Mouse (Mus musculus): Measurements from ENCODE around the gene Cox14.
"Not testable (repeated sequence)": the region's sequence is repeated elsewhere in the genome, so short reads cannot be mapped to it uniquely, and the experiment has no call there.

Gene Cox14

DNA sequence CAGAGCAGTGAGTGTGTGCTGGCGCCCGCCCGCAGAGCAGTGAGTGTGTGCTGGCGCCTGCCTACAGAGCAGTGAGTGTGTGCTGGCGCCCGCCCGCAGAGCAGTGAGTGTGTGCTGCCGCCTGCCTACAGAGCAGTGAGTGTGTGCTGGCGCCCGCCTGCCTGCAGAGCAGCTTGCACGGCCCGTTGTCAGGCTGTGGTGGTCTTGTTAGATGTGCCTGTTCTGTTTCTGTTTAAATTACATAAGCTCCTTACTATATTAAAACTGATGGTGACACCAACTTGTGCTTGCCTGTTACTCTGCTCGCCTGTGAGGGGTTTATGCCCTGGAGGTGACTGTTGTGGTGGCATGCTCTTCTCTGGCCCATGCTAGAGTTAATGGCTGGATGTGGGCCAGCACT, 17.2 kb upstream of the Cox14 start:
- DNase-seq: no peak

DNA sequence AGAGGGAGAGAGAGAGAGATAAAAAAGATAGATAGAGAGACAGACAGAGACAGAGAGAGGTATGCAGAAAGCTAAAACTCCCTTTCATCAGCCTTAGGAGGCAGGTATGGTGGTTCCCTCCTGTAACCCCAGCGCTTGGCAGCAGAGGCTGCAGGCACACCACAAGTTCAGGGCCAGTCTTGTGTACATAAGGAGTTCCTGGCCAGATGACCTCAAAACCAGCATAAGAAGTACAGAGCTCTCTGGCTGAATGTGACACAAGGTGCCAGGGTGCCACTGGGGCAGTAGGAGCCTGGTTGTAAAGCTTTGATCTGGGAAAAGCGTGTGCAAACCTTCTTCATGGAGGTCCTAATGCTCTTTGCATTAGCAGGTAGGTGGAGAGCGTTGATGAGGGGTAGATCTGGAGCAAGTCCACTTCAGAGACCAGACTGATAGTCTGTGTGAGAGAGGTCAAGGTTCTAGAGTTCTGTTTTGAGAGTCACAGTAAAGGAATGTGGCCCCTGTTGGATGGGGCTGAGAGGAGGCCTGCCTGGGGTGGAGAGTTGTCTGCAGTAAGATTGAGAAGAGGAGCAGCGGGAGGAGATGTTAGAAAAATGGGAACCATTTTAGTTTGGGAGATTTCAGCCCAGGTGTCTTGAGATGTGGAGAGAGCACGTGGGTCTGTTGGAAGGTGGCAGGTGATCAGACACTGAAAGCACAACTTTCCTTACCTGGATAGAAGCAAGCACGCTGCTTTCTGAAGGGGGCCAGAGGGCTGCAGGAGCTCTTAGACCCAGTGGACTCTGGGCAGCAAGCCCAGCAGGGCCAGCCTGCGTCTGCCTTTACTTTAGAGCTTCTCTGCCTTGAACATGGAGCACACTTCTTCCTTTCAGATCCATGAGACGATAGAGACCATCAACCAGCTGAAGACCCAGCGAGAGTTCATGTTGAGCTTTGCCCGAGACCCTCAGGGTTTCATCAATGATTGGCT, 14.9 kb upstream of the Cox14 start:
- DNase-seq: no peak

DNA sequence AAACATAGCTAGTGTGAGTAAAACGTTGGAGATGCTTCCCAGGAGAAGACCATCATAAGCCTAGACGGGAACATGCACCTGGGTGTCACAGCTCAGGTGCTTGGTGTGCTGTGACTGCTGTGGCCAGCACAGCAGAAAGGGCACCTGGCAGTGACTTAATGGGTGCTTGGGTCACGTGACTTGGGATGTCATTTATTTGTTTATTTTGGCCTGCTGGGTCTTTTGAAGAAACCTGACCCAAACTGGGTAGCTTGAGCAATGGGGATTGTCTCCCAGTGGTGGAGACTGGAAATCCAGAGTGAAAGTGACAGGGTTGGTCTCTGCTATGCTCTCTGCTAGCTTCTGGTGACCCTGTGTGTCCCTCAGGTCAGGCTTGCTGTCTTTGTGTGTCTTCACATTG, 13.9 kb upstream of the Cox14 start:
- DNase-seq: no peak

DNA sequence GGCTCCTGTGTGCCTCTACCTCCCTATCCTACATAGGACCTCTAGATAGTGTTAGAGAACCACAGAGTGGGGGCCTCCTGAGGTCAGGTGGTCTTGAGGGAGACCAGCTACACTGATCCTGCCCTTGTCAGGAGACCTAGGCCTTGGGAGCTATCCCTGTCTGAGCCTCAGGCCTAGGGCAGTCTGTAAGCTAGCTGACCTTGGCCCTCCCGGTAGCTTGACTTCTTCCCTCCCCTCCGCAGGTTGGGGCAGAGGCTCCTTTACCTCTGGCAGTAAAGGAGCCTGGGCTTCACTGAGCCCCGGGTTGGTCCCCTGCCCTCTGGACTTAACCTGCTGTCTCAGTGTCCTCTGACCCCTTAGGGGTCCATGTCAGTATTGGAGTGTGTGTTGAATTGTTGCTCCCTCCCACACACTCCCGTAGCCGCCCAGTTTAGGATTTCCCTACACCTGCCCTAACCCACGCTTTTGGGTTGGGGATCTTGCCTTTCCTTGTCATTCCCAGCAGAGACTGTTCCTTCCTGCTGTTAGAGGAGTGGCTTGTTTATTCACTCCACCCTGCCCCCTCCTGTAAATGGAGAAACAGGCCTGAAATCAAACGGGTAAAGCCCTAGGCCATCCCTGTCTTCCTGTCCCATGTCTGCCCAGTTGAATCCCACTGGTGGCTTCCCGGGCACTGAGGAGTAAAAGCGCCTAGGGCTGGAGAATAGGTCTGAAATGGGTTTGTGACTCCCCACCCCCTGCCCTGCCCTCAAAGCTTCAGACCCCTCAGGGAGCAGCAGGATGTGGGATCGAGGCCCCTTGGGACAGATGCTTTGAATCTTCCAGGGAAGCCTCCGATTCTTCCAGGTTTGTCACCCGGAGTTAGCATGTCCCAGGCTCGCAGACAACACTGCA, 12.5 kb upstream of the Cox14 start:
- DNase-seq: peak in 1 of 2 experiments; percentile 36

DNA sequence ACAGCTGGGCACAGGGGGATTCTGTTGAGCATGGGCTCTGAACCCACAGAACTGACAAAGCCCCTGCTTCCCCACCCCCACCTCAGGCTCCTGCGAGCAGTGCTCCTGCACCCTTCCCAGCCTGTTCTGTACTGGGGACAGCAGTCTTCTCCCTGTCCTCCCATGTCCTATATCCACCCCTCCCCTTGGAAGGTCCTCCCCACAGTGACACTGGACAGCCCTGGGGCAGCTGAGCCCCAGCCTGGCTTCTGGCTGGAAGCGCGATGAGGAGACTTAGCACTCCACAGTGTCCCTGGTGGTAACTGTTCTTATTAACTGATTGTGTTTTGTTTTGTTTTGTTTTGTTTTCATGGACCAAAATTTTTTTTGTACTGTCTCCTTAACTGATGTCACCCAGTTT, 11.8 kb upstream of the Cox14 start:
- no peak for DNase-seq

DNA sequence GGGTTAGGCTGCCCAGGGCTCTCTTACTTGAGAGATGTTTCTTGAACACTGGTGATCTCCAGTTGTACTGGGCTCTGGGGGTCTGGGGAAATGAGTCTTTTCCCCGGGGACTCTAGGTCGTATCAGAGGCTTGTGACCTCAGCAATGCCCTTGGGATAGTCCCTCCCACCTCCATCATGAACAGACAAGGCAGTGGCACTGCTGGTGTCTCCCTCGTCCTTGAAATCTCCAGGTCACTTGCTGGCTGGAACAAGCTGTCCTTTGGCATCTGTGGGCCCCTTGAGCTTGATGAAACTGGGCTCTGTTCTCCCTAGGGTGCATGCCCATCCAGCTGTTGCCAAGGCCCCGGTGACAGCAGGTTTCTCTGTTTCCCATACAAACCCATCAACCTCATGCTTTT, 11.2 kb upstream of the Cox14 start:
- no peak for DNase-seq

DNA sequence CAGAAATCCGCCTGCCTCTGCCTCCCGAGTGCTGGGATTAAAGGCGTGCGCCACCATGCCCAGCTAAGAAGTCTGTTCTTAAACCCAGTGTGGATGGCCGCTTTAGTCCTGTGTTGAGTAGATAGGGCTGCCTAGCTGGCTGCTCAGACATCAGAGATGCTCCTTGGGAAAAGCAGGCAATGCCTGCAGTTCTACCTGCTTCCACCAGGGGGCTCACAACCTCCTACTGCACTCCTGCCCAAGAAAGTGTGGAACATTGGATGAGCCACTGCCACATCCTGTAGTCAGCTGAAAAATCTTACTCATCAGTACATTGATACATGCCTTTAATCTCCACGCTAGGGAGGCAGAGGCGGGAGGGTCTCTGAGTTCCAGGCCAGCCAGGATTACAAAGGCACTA, 10.6 kb upstream of the Cox14 start:
- peak; percentile 82 to 87 for DNase-seq

DNA sequence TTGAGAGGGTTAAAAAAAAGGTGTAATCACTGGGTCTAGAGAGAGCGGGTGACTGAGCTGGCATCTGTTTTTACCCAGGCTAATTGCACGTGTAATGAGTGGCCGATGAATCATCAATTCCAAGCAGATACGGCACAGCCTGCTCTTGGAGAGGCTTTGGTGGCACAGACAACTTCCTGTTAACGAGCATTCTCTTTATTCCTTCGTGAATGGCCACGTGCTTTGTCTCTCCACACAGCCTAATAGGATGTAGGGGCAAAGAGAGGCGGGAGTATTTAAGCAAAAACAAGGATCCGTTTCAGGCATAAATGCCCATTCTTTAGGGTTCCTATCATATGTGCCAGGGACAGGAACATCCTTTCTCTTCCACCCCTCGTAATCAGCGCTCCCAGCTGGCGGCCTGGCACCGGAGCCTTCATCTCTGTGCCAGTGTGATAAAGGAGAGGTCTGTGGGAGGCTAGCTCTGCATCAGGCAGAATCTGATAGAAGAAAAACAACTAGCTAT, 10.0 kb upstream of the Cox14 start:
- no peak for DNase-seq

DNA sequence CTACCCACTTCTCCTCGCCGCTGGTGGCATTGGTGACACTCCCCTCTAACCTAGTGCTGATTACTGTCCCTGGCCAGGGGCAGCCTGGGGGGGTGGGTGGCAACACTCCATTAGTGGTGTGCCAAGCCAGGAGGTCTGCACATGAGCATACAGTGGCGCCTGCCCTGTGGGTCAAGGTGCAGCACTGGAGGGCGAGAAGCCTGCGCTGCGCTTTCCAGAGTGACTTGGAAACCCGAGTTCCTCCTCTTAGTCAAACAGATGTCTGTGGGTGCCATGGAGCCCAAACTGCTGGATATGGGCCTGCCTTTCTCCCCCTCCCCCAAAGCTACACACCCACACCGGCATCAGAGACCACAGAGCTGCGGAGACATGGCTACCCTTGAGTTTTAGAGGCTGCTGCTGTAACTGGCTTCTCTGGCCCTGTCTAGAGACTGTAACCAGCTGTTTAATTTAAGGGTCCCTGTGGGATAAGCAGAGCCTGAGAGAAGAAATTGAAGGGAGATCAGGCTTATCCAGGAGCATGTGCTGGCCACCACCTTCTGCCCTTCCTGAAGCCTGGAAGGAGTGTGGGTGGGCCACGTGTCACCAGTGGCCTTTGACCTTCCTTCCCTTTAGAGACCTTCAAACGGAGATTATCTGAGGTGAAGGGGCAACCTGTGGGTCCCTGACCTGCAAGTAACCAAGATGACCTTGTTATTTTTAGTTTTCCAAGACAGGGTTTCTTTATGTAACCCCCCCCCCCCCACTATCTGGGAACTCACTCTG, 9.3 kb upstream of the Cox14 start:
- peak; percentile 51 to 72 for DNase-seq

DNA sequence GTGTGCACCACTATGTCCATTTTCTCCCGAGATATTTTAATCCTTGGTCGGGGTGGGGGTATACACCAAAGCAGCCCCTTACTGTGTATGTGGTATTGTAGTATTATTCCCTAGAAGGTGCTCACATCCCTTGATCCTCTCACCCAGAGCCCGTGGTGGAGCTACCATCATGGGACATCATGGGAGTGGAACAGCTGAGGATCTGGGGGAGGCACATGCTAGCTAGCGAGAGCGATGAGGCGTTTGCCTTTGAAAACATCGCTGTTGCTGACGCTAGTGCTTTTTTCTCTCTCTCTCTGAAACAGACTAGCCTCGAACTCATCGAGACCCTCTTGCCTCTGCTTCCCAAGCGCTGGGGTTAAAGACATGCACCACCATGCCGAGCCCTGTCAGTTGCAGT, 8.6 kb upstream of the Cox14 start:
- DNase-seq: no peak

DNA sequence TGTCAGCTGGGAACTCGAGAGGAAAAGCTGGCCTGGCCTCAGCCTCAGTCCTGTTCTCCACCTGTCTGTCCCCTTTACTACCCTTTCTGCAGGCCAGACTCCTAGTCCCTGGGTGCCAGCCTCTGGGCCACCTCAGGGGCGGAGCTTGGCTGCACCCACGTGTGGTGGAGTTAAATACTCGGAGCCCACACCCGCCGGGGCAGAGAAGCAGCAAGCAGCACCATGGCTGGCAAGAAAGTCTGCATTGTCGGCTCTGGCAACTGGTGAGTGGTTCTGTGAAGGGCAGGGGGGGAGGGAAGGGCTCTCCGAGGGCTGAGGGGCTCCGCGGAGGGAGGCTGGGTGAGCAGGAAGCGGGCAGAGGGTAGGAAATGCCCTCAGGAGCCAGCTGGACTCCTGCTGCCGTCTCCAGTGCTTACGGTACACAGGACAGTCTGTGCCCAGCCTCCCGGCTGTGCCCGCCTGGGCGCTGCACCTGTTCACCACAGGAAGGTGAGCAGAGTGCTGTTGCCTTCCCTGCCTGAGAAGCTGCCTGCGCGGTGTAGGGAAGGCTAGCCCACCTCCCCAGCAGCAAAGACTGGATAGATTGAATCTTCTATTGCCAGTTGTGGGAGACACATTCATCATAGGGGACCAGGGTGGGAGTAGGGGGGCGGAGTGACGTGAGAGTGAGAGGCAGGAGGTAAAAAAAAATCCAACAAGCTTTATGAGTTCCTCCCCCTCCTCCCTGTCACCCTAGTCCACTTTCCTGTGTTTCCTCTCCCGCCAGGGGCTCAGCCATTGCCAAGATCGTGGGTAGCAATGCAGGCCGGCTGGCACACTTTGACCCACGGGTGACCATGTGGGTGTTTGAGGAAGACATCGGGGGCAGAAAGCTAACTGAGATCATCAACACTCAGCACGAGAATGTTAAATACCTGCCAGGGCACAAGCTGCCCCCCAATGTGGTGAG, 7.8 kb upstream of the Cox14 start, which contains the start of gene Gpd1:
Gene Gpd1 (plus strand): TSS at position 130 of the 949 bp plus-strand sequence.
- peak; percentile 68 to 83 for DNase-seq

DNA sequence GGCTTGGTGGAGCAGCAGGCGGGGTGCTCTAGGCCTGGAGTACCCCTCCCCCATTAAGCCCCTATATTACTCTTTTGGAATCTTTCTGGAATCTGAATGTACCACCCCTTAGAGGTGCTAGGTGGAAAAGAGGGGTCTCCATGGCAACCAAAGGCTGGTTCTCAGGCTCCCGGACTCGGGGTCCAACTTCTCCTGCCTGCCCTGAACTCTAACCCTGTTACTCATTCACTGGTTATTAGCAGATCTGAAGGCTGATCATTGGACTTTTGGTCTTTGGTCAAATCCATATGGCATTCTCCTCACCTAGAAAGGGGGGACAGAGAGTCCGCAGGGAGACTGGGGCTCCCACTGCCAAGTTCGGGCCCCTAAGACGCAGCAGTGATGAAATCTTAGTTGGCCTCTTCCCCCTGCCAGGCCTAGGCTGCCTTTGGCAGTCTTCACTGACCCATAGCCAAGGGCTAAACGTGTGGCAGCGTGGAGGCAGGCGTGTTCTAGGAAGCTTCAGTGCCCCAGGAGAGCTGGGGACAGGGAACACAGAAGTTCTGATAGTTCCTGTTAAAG, 6.9 kb upstream of the Cox14 start:
- peak in 1 of 2 experiments; percentile 50 for DNase-seq

DNA sequence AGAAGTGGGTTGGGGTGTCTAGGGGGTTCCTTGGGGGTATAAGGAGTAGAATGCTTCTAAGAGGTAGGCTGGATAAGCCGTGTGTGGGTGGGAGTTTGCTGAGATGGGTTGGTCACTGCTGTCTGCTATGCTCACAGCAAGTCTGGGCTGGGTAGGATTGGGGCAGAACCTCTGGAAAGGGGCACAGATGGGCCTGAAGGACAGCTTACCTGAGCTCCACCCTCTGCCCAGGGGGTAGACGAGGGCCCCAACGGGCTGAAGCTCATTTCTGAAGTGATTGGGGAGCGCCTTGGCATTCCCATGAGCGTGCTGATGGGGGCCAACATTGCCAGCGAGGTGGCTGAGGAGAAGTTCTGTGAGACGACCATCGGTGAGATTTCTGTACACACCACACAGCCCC, 5.6 kb upstream of the Cox14 start:
- DNase-seq: no peak

DNA sequence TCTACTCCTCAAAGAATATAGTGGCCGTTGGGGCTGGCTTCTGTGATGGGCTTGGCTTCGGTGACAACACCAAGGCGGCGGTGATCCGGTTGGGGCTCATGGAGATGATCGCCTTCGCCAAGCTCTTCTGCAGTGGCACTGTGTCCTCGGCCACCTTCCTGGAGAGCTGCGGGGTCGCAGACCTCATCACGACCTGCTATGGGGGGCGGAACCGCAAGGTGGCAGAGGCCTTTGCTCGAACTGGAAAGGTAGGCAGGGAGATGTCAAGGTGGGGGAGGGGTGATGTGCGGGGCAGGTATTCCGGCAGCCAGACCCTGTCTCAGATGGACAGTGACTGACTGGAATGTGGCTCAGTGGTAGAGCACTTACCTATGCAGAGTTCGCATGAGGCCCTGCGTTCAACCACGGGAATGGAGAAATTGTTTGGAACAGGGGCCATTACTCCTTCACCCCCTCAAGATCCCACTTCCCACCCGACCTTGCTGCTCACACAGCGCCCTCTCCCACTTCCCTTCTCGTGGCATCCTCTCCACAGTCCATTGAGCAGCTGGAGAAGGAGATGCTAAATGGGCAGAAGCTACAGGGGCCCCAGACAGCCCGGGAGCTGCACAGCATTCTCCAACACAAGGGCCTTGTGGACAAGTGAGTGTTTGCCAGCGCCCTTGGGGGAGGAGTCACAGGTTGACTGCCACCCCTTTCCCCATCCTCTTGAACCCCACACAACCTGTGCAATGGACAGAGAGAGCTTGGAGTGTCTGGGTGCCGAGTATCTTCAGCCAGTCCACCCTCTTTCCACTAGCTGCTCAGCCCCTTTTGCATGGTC, 3.3 kb upstream of the Cox14 start:
- no peak for DNase-seq

DNA sequence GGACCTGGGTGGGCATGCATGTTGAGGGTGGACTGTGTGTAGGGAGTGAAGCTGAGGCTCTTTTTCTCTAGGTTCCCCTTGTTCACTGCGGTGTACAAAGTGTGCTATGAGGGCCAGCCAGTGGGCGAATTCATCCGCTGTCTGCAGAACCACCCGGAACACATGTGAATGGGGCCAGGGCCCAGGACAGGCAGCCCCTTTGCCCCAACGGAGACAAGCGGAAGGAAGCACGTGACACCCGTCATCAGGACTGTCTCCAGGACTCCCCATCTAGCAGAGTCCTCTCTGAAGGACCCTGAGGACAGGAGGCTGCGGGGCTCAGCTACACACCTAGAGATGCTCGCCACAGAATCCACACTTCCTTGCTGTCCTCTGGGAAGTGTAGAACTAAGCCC, 2.3 kb upstream of the Cox14 start:
- no peak for DNase-seq

DNA sequence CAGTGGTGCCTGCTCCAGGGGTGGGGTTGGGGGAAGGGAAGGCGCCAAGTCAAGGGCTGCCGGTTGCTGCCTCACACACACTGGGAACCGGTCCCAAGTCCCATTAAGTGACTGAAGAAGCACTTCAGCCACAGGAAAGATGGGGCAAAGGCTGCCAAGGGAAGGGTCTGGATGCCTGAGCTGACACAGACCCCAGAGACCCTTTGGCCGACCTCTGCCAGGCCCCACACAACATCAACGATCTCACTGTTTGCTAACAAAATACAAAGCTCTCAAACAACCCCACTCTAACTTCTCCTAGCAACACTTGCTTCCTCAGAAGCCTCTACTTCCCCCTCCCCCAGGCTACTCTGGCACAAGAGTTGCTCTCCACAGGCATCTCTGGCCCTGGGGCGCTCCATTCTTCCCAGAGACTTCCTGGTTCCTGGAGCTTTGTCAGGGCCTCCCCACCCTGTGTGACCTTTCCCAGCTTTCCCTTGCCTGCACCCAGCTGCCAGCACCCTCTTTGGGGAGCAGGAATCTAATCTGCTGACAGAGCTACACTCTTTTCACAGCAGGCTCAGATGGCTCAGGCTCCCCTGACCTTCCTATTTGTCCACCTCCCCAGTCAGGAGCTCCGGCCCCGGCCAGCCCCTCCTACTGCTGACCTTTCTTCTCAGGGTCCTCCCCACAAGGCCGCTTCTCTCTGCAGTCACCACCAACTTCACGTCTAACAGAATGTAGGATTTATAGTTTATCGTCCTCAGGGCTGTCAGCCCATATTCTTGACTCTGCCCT, 1.7 kb upstream of the Cox14 start:
- peak; percentile 59 to 74 for DNase-seq

DNA sequence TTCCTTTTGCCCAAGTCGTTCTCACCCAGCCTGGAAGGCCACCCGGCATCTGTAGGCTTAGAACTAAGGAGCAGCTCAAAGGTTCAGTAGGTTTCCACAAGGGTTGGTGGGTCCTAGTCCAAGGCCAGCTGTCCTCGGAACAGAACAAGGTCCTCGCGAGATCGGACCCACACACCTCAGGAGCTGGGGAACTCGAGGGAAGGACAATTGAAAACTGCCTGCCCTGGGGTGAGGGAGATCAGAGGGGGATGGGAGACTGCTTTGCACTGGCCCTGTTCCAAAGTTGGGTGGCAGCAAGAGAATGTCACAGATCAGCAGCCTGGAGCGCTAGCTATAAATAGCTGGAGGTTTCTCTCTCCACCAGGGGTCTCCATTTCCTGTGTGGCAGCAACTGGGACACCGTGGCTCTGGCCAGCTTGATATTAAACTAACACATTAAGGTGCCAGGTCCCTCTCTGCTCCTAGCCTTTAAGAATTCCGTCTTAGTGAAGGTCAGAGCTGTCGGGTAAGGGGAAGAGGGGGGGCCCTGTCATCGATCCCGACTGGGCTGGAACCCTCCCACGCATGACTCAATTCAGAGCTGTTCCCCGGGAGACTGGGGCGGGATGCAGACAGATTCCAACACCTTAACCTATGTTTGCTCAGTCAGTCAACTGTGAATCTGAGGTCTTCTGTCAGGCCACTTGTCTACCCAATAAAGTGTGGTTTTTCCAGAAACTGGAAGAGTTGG, 961 bp upstream of the Cox14 start:
- DNase-seq: peak; percentile 77 to 87

DNA sequence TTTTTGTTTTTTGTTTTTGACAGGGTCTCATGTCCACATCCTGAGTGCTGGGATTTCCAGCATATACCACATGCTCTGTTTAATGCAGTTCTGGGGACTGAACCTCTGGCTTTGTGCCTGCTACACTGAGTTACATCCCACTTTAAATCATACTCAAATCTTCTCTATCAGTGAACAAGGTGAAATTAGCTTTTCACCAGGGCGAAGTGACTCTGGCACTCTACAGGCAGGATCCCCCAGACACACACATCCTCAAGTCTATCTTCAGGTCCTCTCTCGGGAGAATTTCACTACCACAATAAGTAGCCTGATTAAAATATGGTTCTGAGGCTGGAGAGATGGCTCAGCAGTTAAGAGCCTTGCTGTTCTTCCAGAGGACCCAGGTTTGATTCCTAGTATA, 1.1 kb downstream of the Cox14 start:
- no peak for DNase-seq

DNA sequence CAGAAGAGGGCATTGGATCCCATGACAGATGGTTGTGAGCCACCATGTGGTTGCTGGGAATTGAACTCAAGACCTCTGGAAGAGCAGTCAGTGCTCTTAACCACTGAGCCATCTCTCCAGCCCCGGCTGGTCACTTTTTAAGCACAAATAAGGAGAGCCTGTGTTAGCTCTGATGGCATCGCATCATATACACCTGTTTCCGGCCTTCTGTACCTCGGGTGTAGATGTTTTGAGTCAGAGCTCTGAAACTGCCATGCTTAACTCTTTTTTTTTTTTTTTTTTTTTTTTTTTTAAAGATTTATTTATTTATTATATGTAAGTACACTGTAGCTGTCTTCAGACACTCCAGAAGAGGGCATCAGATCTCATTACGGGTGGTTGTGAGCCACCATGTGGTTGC, 1.6 kb downstream of the Cox14 start:
- not testable (repeated sequence) for DNase-seq

Data from kidney, postnatal 4 days (tissue).